Mouse (Mus musculus) lung, postnatal 0 days (tissue): ENCODE measurements around the gene Ercc6l2.

Experiments used
- CTCF ChIP-seq: IDR thresholded peaks from 2 replicates; pipeline ENCODE4 v1.5.1; 2016; ENCODE audit warnings: antibody characterized with exemption, mild to moderate bottlenecking
- EP300 ChIP-seq: IDR thresholded peaks from 2 replicates; pipeline ENCODE4 v1.6.1; 2016; ENCODE audit warnings: antibody characterized with exemption, mild to moderate bottlenecking, control low read depth

- TF ChIP-seq CTCF (no peak), EP300 (no peak)
These were observed 95.2 kb downstream of the Ercc6l2 start for GRCm38 (mm10) chr13:63910141-63910804.
